Mouse (Mus musculus): Measurements from ENCODE around the gene Med25. TPM values are rescaled to one million over a fixed set of nuclear protein-coding genes. Genes with fewer than 3 reads are reported as not detected.
A peak's percentile ranks its signal among the peaks of the same experiment; 100 is the strongest.

Gene Med25
- polyA plus RNA-seq, 1 experiment from 2014 or later: 97.3 TPM

GRCm38 (mm10) chr7:44895593-44896434, 3.3 kb upstream of the Med25 start, which contains the start of gene Fuz:
Gene Fuz (plus strand): TSS chr7:44896079.
- ATAC-seq (ENCODE audit: low read depth): peak; percentile 68
- Histone ChIP-seq H3K36me3 (ENCODE audit: control insufficient read depth, insufficient read depth, low read length) (0 out of 2 replicates have a peak, but pooled peaks cover 3% of the 10 kb centered on the region), H3K27me3 (ENCODE audit: control insufficient read depth, insufficient read depth, low read depth, low read length) (no peaks in the 10 kb centered on the region), H3K27ac (ENCODE audit: low read length) (peak within 1 kb of the TSS; percentile 83), H3K9ac (ENCODE audit: low read length) (peak within 1 kb of the TSS; percentile 85), H3K9me3 (ENCODE audit: control insufficient read depth, low read length) (no peaks in the 10 kb centered on the region), H3K4me2 (ENCODE audit: low read depth, low read length) (peak within 1 kb of the TSS; percentile 78), H3K4me3 (ENCODE audit: low read length) (peak within 1 kb of the TSS; percentile 70), H3K4me1 (replicated peaks; ENCODE audit: control insufficient read depth, insufficient read depth, low read length) (peaks cover 29% of the 10 kb centered on the region)
- WGBS: under 1% methylated on average over 34 of the region's 34 CpGs

GRCm38 (mm10) chr7:44895206-44895592, 2.7 kb upstream of the Med25 start:
- H3K27ac ChIP-seq (ENCODE audit: low read length): no peak overlapping the region; the same call in 1 of the 2 replicates
- no peak overlapping the region for H3K9ac ChIP-seq (ENCODE audit: low read length)
- H3K27me3 ChIP-seq (ENCODE audit: control insufficient read depth, insufficient read depth, low read depth, low read length): no peaks in the 10 kb centered on the region
- H3K9me3 ChIP-seq (ENCODE audit: control insufficient read depth, low read length): no peaks in the 10 kb centered on the region
- peak overlapping the region; percentile 78 for H3K4me2 ChIP-seq (ENCODE audit: low read depth, low read length)
- 67% methylated on average over 7 of the region's 7 CpGs for WGBS
- peaks cover 33% of the 10 kb centered on the region for H3K4me1 ChIP-seq (replicated peaks; ENCODE audit: control insufficient read depth, insufficient read depth, low read length)
- 0 out of 2 replicates have a peak, but pooled peaks cover 3% of the 10 kb centered on the region for H3K36me3 ChIP-seq (ENCODE audit: control insufficient read depth, insufficient read depth, low read length)
- H3K4me3 ChIP-seq (ENCODE audit: low read length): peak overlapping the region; percentile 70
- no peak for ATAC-seq (ENCODE audit: low read depth)

GRCm38 (mm10) chr7:44894175-44894574, 1.7 kb upstream of the Med25 start:
- no peak for ATAC-seq (ENCODE audit: low read depth)
- Histone ChIP-seq H3K4me3 (ENCODE audit: low read length) (no peak overlapping the region), H3K4me2 (ENCODE audit: low read depth, low read length) (no peak overlapping the region), H3K36me3 (ENCODE audit: control insufficient read depth, insufficient read depth, low read length) (no peaks in the 10 kb centered on the region), H3K27ac (ENCODE audit: low read length) (no peak overlapping the region), H3K27me3 (ENCODE audit: control insufficient read depth, insufficient read depth, low read depth, low read length) (no peaks in the 10 kb centered on the region), H3K9ac (ENCODE audit: low read length) (no peak overlapping the region), H3K9me3 (ENCODE audit: control insufficient read depth, low read length) (no peaks in the 10 kb centered on the region), H3K4me1 (replicated peaks; ENCODE audit: control insufficient read depth, insufficient read depth, low read length) (peaks cover 33% of the 10 kb centered on the region)
- WGBS: 89% methylated on average over 3 of the region's 3 CpGs

- Histone ChIP-seq H3K4me2 (ENCODE audit: low read depth, low read length) (peak overlapping the region; percentile 49), H3K27ac (ENCODE audit: low read length) (peak overlapping the region; percentile 91), H3K9me3 (ENCODE audit: control insufficient read depth, low read length) (no peaks in the 10 kb centered on the region), H3K9ac (ENCODE audit: low read length) (peak overlapping the region; percentile 47; the same call in 1 of the 2 replicates), H3K4me3 (ENCODE audit: low read length) (peak overlapping the region; percentile 30), H3K4me1 (replicated peaks; ENCODE audit: control insufficient read depth, insufficient read depth, low read length) (peaks cover 28% of the 10 kb centered on the region), H3K36me3 (ENCODE audit: control insufficient read depth, insufficient read depth, low read length) (peaks cover 6% of the 10 kb centered on the region; the same call in 1 of the 2 replicates), H3K27me3 (ENCODE audit: control insufficient read depth, insufficient read depth, low read depth, low read length) (no peaks in the 10 kb centered on the region)
- ATAC-seq (ENCODE audit: low read depth): no peak
- 11% methylated on average over 8 of the region's 8 CpGs for WGBS
These were observed 685 bp upstream of the Med25 start for GRCm38 (mm10) chr7:44893197-44893596.

GRCm38 (mm10) chr7:44891611-44892010, 901 bp downstream of the Med25 start:
- WGBS: 13% methylated on average over 6 of the region's 6 CpGs
- Histone ChIP-seq H3K36me3 (ENCODE audit: control insufficient read depth, insufficient read depth, low read length) (peaks cover 10% of the 10 kb centered on the region), H3K4me2 (ENCODE audit: low read depth, low read length) (peak overlapping the region; percentile 86), H3K9ac (ENCODE audit: low read length) (peak overlapping the region; percentile 81), H3K4me3 (ENCODE audit: low read length) (peak overlapping the region; percentile 59), H3K27me3 (ENCODE audit: control insufficient read depth, insufficient read depth, low read depth, low read length) (no peaks in the 10 kb centered on the region), H3K4me1 (replicated peaks; ENCODE audit: control insufficient read depth, insufficient read depth, low read length) (peaks cover 22% of the 10 kb centered on the region), H3K27ac (ENCODE audit: low read length) (peak overlapping the region; percentile 94; the same call in 1 of the 2 replicates), H3K9me3 (ENCODE audit: control insufficient read depth, low read length) (no peaks in the 10 kb centered on the region)
- no peak for ATAC-seq (ENCODE audit: low read depth)

- Histone ChIP-seq H3K27me3 (ENCODE audit: control insufficient read depth, insufficient read depth, low read depth, low read length) (no peaks in the 10 kb centered on the region), H3K9me3 (ENCODE audit: control insufficient read depth, low read length) (no peaks in the 10 kb centered on the region), H3K4me1 (replicated peaks; ENCODE audit: control insufficient read depth, insufficient read depth, low read length) (peaks cover 20% of the 10 kb centered on the region), H3K27ac (ENCODE audit: low read length) (no peak overlapping the region), H3K4me3 (ENCODE audit: low read length) (peak overlapping the region; percentile 59), H3K9ac (ENCODE audit: low read length) (peak overlapping the region; percentile 81; the same call in 1 of the 2 replicates), H3K36me3 (ENCODE audit: control insufficient read depth, insufficient read depth, low read length) (peaks cover 12% of the 10 kb centered on the region), H3K4me2 (ENCODE audit: low read depth, low read length) (peak overlapping the region; percentile 86)
- whole genome bisulfite sequencing: 58% methylated on average over 4 of the region's 4 CpGs
- no peak for ATAC-seq (ENCODE audit: low read depth)
These were observed 1.8 kb downstream of the Med25 start for GRCm38 (mm10) chr7:44890737-44891136.

GRCm38 (mm10) chr7:44890180-44890579, 2.3 kb downstream of the Med25 start:
- H3K9me3 ChIP-seq (ENCODE audit: control insufficient read depth, low read length): no peaks in the 10 kb centered on the region
- no peak overlapping the region for H3K4me3 ChIP-seq (ENCODE audit: low read length)
- peak overlapping the region; percentile 6; the same call in 1 of the 2 replicates for H3K4me2 ChIP-seq (ENCODE audit: low read depth, low read length)
- H3K36me3 ChIP-seq (ENCODE audit: control insufficient read depth, insufficient read depth, low read length): peaks cover 13% of the 10 kb centered on the region
- WGBS: 81% methylated on average over 6 of the region's 7 CpGs
- H3K9ac ChIP-seq (ENCODE audit: low read length): no peak overlapping the region
- no peak for ATAC-seq (ENCODE audit: low read depth)
- H3K27ac ChIP-seq (ENCODE audit: low read length): no peak overlapping the region
- H3K27me3 ChIP-seq (ENCODE audit: control insufficient read depth, insufficient read depth, low read depth, low read length): no peaks in the 10 kb centered on the region
- H3K4me1 ChIP-seq (replicated peaks; ENCODE audit: control insufficient read depth, insufficient read depth, low read length): peaks cover 19% of the 10 kb centered on the region

GRCm38 (mm10) chr7:44888256-44889105, 4.0 kb downstream of the Med25 start:
- ATAC-seq (ENCODE audit: low read depth): no peak
- H3K4me3 ChIP-seq (ENCODE audit: low read length): no peak overlapping the region
- no peaks in the 10 kb centered on the region for H3K9me3 ChIP-seq (ENCODE audit: control insufficient read depth, low read length)
- peaks cover 15% of the 10 kb centered on the region for H3K4me1 ChIP-seq (replicated peaks; ENCODE audit: control insufficient read depth, insufficient read depth, low read length)
- H3K27me3 ChIP-seq (ENCODE audit: control insufficient read depth, insufficient read depth, low read depth, low read length): no peaks in the 10 kb centered on the region
- H3K27ac ChIP-seq (ENCODE audit: low read length): no peak overlapping the region
- peak overlapping the region; percentile 25; the same call in 1 of the 2 replicates for H3K9ac ChIP-seq (ENCODE audit: low read length)
- peaks cover 26% of the 10 kb centered on the region for H3K36me3 ChIP-seq (ENCODE audit: control insufficient read depth, insufficient read depth, low read length)
- H3K4me2 ChIP-seq (ENCODE audit: low read depth, low read length): no peak overlapping the region
- WGBS: 77% methylated on average over 13 of the region's 13 CpGs

- Histone ChIP-seq H3K27me3 (ENCODE audit: control insufficient read depth, insufficient read depth, low read depth, low read length) (no peaks in the 10 kb centered on the region), H3K9ac (ENCODE audit: low read length) (no peak overlapping the region), H3K4me2 (ENCODE audit: low read depth, low read length) (no peak overlapping the region), H3K9me3 (ENCODE audit: control insufficient read depth, low read length) (no peaks in the 10 kb centered on the region), H3K36me3 (ENCODE audit: control insufficient read depth, insufficient read depth, low read length) (peaks cover 40% of the 10 kb centered on the region), H3K4me1 (replicated peaks; ENCODE audit: control insufficient read depth, insufficient read depth, low read length) (peaks cover 13% of the 10 kb centered on the region), H3K27ac (ENCODE audit: low read length) (no peak overlapping the region), H3K4me3 (ENCODE audit: low read length) (no peak overlapping the region)
- WGBS: 81% methylated on average over 7 of the region's 7 CpGs
- no peak for ATAC-seq (ENCODE audit: low read depth)
These were observed 5.5 kb downstream of the Med25 start for GRCm38 (mm10) chr7:44886964-44887363.
